Mouse (Mus musculus): ENCODE data around the gene Ghrhr.

- TF ChIP-seq CTCF (IDR thresholded peaks at IDR 0.05; ENCODE audit: borderline replicate concordance, insufficient read depth, low read length) (no peak), POLR2A (IDR thresholded peaks at IDR 0.05; ENCODE audit: low read depth, low read length) (no peak)
Observed at GRCm38 (mm10) chr6:55396176-55396575, 20.1 kb downstream of the Ghrhr start.

All from embryonic fibroblast, embryonic 13.5 days (primary cell).